Mouse (Mus musculus): ENCODE measurements around the gene Cog2.

GRCm38 (mm10) chr8:124547269-124547668 is 26.7 kb downstream of the Cog2 start:
- TF ChIP-seq CTCF (IDR thresholded peaks at IDR 0.05; ENCODE audit: extremely low read depth, insufficient read depth, low read length): no peak
- no peak for TF ChIP-seq POLR2A (IDR thresholded peaks at IDR 0.05; ENCODE audit: extremely low read depth, insufficient read depth, low read length)

Measured in cortical plate, adult 2 months (tissue).